Mouse (Mus musculus): ENCODE results near the gene Gm10024.
A peak's percentile ranks its signal among the peaks of the same experiment; 100 is the strongest.
"Not testable (repeated sequence)": the region's sequence is repeated elsewhere in the genome, so short reads cannot be mapped to it uniquely, and the experiment has no call there.

Gm10024 gene

GRCm38 (mm10) chr10:77711157-77711556 lies at the start of gene Gm10024:
Gene Gm10024 (plus strand): TSS chr10:77711457.
- not testable (repeated sequence) for DNase-seq (ENCODE audit: low read depth, low spot score)

- DNase-seq (ENCODE audit: low read depth, low spot score): no peak
These were observed 47.1 kb upstream of the Gm10024 start for GRCm38 (mm10) chr10:77663949-77664665.

GRCm38 (mm10) chr10:77666342-77666741 lies 44.9 kb upstream of the Gm10024 start:
- DNase-seq (ENCODE audit: low read depth, low spot score): no peak

GRCm38 (mm10) chr10:77667402-77667801 lies 43.9 kb upstream of the Gm10024 start:
- DNase-seq (ENCODE audit: low read depth, low spot score): no peak

GRCm38 (mm10) chr10:77670710-77671109 lies 40.5 kb upstream of the Gm10024 start:
- no peak for DNase-seq (ENCODE audit: low read depth, low spot score)

GRCm38 (mm10) chr10:77671519-77671918 lies 39.7 kb upstream of the Gm10024 start:
- DNase-seq (ENCODE audit: low read depth, low spot score): no peak

- peak; percentile 13 for DNase-seq (ENCODE audit: low read depth, low spot score)
These were observed 37.5 kb upstream of the Gm10024 start for GRCm38 (mm10) chr10:77673765-77674164.

- peak; percentile 39 for DNase-seq (ENCODE audit: low read depth, low spot score)
These were observed 33.7 kb upstream of the Gm10024 start for GRCm38 (mm10) chr10:77677562-77677961.

GRCm38 (mm10) chr10:77682994-77683393 lies 28.3 kb upstream of the Gm10024 start:
- no peak for DNase-seq (ENCODE audit: low read depth, low spot score)

- DNase-seq (ENCODE audit: low read depth, low spot score): no peak
These were observed 27.1 kb upstream of the Gm10024 start for GRCm38 (mm10) chr10:77684181-77684580.

- DNase-seq (ENCODE audit: low read depth, low spot score): no peak
These were observed 25.2 kb upstream of the Gm10024 start, which contains the start of gene Tspear for GRCm38 (mm10) chr10:77685895-77686664. Gene Tspear (plus strand): TSS chr10:77686569.

GRCm38 (mm10) chr10:77687021-77687420 lies 24.2 kb upstream of the Gm10024 start:
- DNase-seq (ENCODE audit: low read depth, low spot score): no peak

- not testable (repeated sequence) for DNase-seq (ENCODE audit: low read depth, low spot score)
These were observed 20.9 kb upstream of the Gm10024 start, which contains the start of gene Gm19402 for GRCm38 (mm10) chr10:77690356-77690807. Gene Gm19402 (minus strand): TSS chr10:77690757.

- DNase-seq (ENCODE audit: low read depth, low spot score): no peak
These were observed 14.1 kb upstream of the Gm10024 start, which contains the start of gene Gm9508 for GRCm38 (mm10) chr10:77697133-77697532. Gene Gm9508 (minus strand): TSS chr10:77697233.

GRCm38 (mm10) chr10:77706326-77706725 lies 4.9 kb upstream of the Gm10024 start, which contains the start of gene Gm10272:
Gene Gm10272 (plus strand): TSS chr10:77706626.
- DNase-seq (ENCODE audit: low read depth, low spot score): no peak

GRCm38 (mm10) chr10:77709831-77710230 lies 1.4 kb upstream of the Gm10024 start:
- no peak for DNase-seq (ENCODE audit: low read depth, low spot score)

- DNase-seq (ENCODE audit: low read depth, low spot score): no peak
These were observed 2.5 kb downstream of the Gm10024 start for GRCm38 (mm10) chr10:77713734-77714133.

GRCm38 (mm10) chr10:77715507-77715906 lies 4.2 kb downstream of the Gm10024 start, which contains the start of gene Gm10142:
Gene Gm10142 (plus strand): TSS chr10:77715807.
- DNase-seq (ENCODE audit: low read depth, low spot score): no peak

- not testable (repeated sequence) for DNase-seq (ENCODE audit: low read depth, low spot score)
These were observed 9.0 kb downstream of the Gm10024 start, which contains the start of gene Krtap12-1 for GRCm38 (mm10) chr10:77720299-77720698. Gene Krtap12-1 (plus strand): TSS chr10:77720599.

- peak; percentile 3 for DNase-seq (ENCODE audit: low read depth, low spot score)
These were observed 13.6 kb downstream of the Gm10024 start for GRCm38 (mm10) chr10:77724855-77725254.

GRCm38 (mm10) chr10:77726186-77726585 lies 14.9 kb downstream of the Gm10024 start, which contains the start of gene Gm10100:
Gene Gm10100 (plus strand): TSS chr10:77726486.
- DNase-seq (ENCODE audit: low read depth, low spot score): no peak

- no peak for DNase-seq (ENCODE audit: low read depth, low spot score)
These were observed 17.0 kb downstream of the Gm10024 start for GRCm38 (mm10) chr10:77728280-77728679.
